Mouse (Mus musculus): Measurements from ENCODE around the gene Gfi1.

Gfi1 gene

GRCm38 (mm10) chr5:107725435-107726261 is at the start of gene Gfi1:
Gene Gfi1, minus strand, starts transcription at chr5:107726036.
- peak; percentile 63 to 81 for DNase-seq (ENCODE audit: low spot score in 2 of 2)

- no peak for DNase-seq (ENCODE audit: low spot score in 2 of 2)
These were observed 46.2 kb upstream of the Gfi1 start for GRCm38 (mm10) chr5:107772049-107772448.

- no peak for DNase-seq (ENCODE audit: low spot score in 2 of 2)
These were observed 42.4 kb upstream of the Gfi1 start for GRCm38 (mm10) chr5:107768224-107768623.

GRCm38 (mm10) chr5:107765946-107766345 is 40.1 kb upstream of the Gfi1 start:
- DNase-seq (ENCODE audit: low spot score in 2 of 2) = no peak

- no peak for DNase-seq (ENCODE audit: low spot score in 2 of 2)
These were observed 38.6 kb upstream of the Gfi1 start for GRCm38 (mm10) chr5:107764486-107764885.

GRCm38 (mm10) chr5:107763674-107764073 is 37.8 kb upstream of the Gfi1 start:
- no peak for DNase-seq (ENCODE audit: low spot score in 2 of 2)

GRCm38 (mm10) chr5:107759121-107759520 is 33.3 kb upstream of the Gfi1 start:
- no peak for DNase-seq (ENCODE audit: low spot score in 2 of 2)

GRCm38 (mm10) chr5:107756072-107756471 is 30.2 kb upstream of the Gfi1 start:
- DNase-seq (ENCODE audit: low spot score in 2 of 2) = no peak

- DNase-seq (ENCODE audit: low spot score in 2 of 2) = no peak
These were observed 28.9 kb upstream of the Gfi1 start for GRCm38 (mm10) chr5:107754740-107755139.

- no peak for DNase-seq (ENCODE audit: low spot score in 2 of 2)
These were observed 27.8 kb upstream of the Gfi1 start for GRCm38 (mm10) chr5:107753656-107754055.

- DNase-seq (ENCODE audit: low spot score in 2 of 2) = no peak
These were observed 23.5 kb upstream of the Gfi1 start for GRCm38 (mm10) chr5:107749229-107749916.

GRCm38 (mm10) chr5:107739023-107739422 is 13.2 kb upstream of the Gfi1 start:
- no peak for DNase-seq (ENCODE audit: low spot score in 2 of 2)

- no peak for DNase-seq (ENCODE audit: low spot score in 2 of 2)
These were observed 12.5 kb upstream of the Gfi1 start for GRCm38 (mm10) chr5:107738296-107738695.

GRCm38 (mm10) chr5:107736171-107736570 is 10.3 kb upstream of the Gfi1 start:
- DNase-seq (ENCODE audit: low spot score in 2 of 2) = no peak

GRCm38 (mm10) chr5:107731844-107732243 is 6.0 kb upstream of the Gfi1 start:
- DNase-seq (ENCODE audit: low spot score in 2 of 2) = no peak

- DNase-seq (ENCODE audit: low spot score in 2 of 2) = no peak
These were observed 5.6 kb upstream of the Gfi1 start for GRCm38 (mm10) chr5:107731408-107731807.

GRCm38 (mm10) chr5:107727007-107727402 is 1.2 kb upstream of the Gfi1 start:
- DNase-seq (ENCODE audit: low spot score in 2 of 2) = no peak

- DNase-seq (ENCODE audit: low spot score in 2 of 2) = peak in 1 of 2 experiments; percentile 70
These were observed 608 bp upstream of the Gfi1 start for GRCm38 (mm10) chr5:107726281-107727006.

GRCm38 (mm10) chr5:107724661-107725434 is 988 bp downstream of the Gfi1 start:
- peak; percentile 25 to 73 for DNase-seq (ENCODE audit: low spot score in 2 of 2)

GRCm38 (mm10) chr5:107723541-107724511 is 2.0 kb downstream of the Gfi1 start:
- peak; percentile 28 to 68 for DNase-seq (ENCODE audit: low spot score in 2 of 2)

Data from spleen, postnatal 4 days (tissue).